Mouse (Mus musculus) forebrain, embryonic 11.5 days (tissue): ENCODE measurements around the gene Dnajc3. TPM values are rescaled to one million over a fixed set of nuclear protein-coding genes. Genes with fewer than 3 reads are reported as not detected.

Source experiments
- ATAC-seq: fragments of 200-750 bp; cut with Nextera tagmentation; replicated peaks from 2 replicates; pipeline ENCODE4 v1.8.0; 2017; ENCODE audit warnings: moderate TSS enrichment; ENCODE audit not compliant: low FRiP score
- DNase-seq: peaks from one replicate; pipeline ENCODE4 v3.0.0-alpha.2; 2017; ENCODE audit warnings: low spot score
- H3K27ac ChIP-seq: fragments of 300-500 bp; sonication (generic); 2 replicates; pipeline ENCODE4 v1.5.1; 2014; ENCODE audit warnings: low read depth, low read length
- H3K27me3 ChIP-seq: fragments of 300-500 bp; sonication (generic); 2 replicates; pipeline ENCODE4 v1.6.1; 2014; ENCODE audit warnings: mild to moderate bottlenecking, low read length, mixed read lengths; ENCODE audit not compliant: control insufficient read depth, insufficient read depth
- H3K36me3 ChIP-seq: fragments of 300-500 bp; sonication (generic); 2 replicates; pipeline ENCODE4 v1.6.1; 2014; ENCODE audit warnings: mild to moderate bottlenecking, low read length, moderate library complexity, mixed read lengths; ENCODE audit not compliant: control insufficient read depth, insufficient read depth
- H3K4me1 ChIP-seq: fragments of 300-500 bp; sonication (generic); replicated peaks from 2 replicates; pipeline ENCODE4 v1.6.1; 2014; ENCODE audit warnings: low read length, mixed read lengths; ENCODE audit not compliant: control insufficient read depth, insufficient read depth
- H3K4me2 ChIP-seq: fragments of 300-500 bp; sonication (generic); 2 replicates; pipeline ENCODE4 v1.6.1; 2014; ENCODE audit warnings: low read depth, mild to moderate bottlenecking, low read length, moderate library complexity, mixed read lengths; ENCODE audit not compliant: severe bottlenecking
- H3K4me3 ChIP-seq: fragments of 300-500 bp; sonication (generic); 2 replicates; pipeline ENCODE4 v1.5.1; 2014; ENCODE audit warnings: low read depth, low read length
- H3K9ac ChIP-seq: fragments of 300-500 bp; sonication (generic); 2 replicates; pipeline ENCODE4 v1.6.1; 2014; ENCODE audit warnings: low read length
- H3K9me3 ChIP-seq: fragments of 300-500 bp; sonication (generic); 2 replicates; pipeline ENCODE4 v1.6.1; 2016; ENCODE audit warnings: low read length, mixed read lengths; ENCODE audit not compliant: control insufficient read depth
- WGBS: fragments of 180-500 bp; shearing (Covaris S2); extraction: QIAGEN DNeasy Blood & Tissue Kit; methylation state at CpG from one replicate; pipeline ENCODE4 v1.1.7; 2014; 5-methylcytosine and 5-hydroxymethylcytosine counted together
- polyA plus RNA-seq: library from polyadenylated mRNA; unstranded; fragments of >200 nt; fragmentation: Nextera tagmentation; extraction: Ambion mirVana; gene quantifications from 2 replicates; pipeline ENCODE4 v1.2.1, GENCODE M21; 2014

Dnajc3 gene
- polyA plus RNA-seq, 1 experiment from 2014 or later: 27.8 TPM

GRCm38 (mm10) chr14:119013549-119013948 lies 75.8 kb downstream of the Dnajc3 start:
- Histone ChIP-seq H3K27me3 (no peaks in the 10 kb centered on the region), H3K4me2 (no peak overlapping the region), H3K4me3 (no peak overlapping the region), H3K36me3 (peaks cover 4% of the 10 kb centered on the region; the same call in 1 of the 2 replicates), H3K9me3 (no peaks in the 10 kb centered on the region), H3K9ac (no peak overlapping the region), H3K27ac (no peak overlapping the region), H3K4me1 (no peaks in the 10 kb centered on the region)
- ATAC-seq (no peak), DNase-seq (no peak)
- 79% methylated on average over 12 of the region's 12 CpGs for WGBS

- no peaks in the 10 kb centered on the region for H3K27me3 ChIP-seq
- H3K27ac ChIP-seq: no peak overlapping the region
- 65% methylated on average over 5 of the region's 5 CpGs for WGBS
- DNase-seq (no peak), ATAC-seq (no peak)
- no peaks in the 10 kb centered on the region for H3K9me3 ChIP-seq
- no peaks in the 10 kb centered on the region for H3K4me1 ChIP-seq
- H3K9ac ChIP-seq: no peak overlapping the region
- H3K4me3 ChIP-seq: no peak overlapping the region
- H3K4me2 ChIP-seq: no peak overlapping the region
- no peaks in the 10 kb centered on the region for H3K36me3 ChIP-seq
Measured at GRCm38 (mm10) chr14:119025889-119026288, 88.1 kb downstream of the Dnajc3 start.

GRCm38 (mm10) chr14:119027130-119027529 lies 89.4 kb downstream of the Dnajc3 start:
- no peak overlapping the region for H3K9ac ChIP-seq
- 55% methylated on average over 4 of the region's 4 CpGs for WGBS
- no peaks in the 10 kb centered on the region for H3K4me1 ChIP-seq
- ATAC-seq (peak; percentile 71; the same call in 1 of the 2 replicates), DNase-seq (no peak)
- no peaks in the 10 kb centered on the region for H3K36me3 ChIP-seq
- H3K4me3 ChIP-seq: no peak overlapping the region
- H3K27me3 ChIP-seq: no peaks in the 10 kb centered on the region
- H3K4me2 ChIP-seq: no peak overlapping the region
- no peaks in the 10 kb centered on the region for H3K9me3 ChIP-seq
- no peak overlapping the region for H3K27ac ChIP-seq

- no peak overlapping the region for H3K4me2 ChIP-seq
- H3K9me3 ChIP-seq: no peaks in the 10 kb centered on the region
- 89% methylated on average over 2 of the region's 2 CpGs for WGBS
- DNase-seq: no peak
- no peak overlapping the region for H3K9ac ChIP-seq
- H3K36me3 ChIP-seq: no peaks in the 10 kb centered on the region; the same call in 1 of the 2 replicates
- no peak overlapping the region for H3K27ac ChIP-seq
- no peak overlapping the region for H3K4me3 ChIP-seq
- H3K27me3 ChIP-seq: no peaks in the 10 kb centered on the region
- ATAC-seq: no peak
- H3K4me1 ChIP-seq: no peaks in the 10 kb centered on the region
Measured at GRCm38 (mm10) chr14:119027675-119028253, 90.0 kb downstream of the Dnajc3 start.

Other genes with a start within 250 kb of the Dnajc3 start
- 3.3 and 4.0 TPM in 2 replicates for gene Abcc4, start 231.8 kb upstream of the Dnajc3 start, polyA plus RNA-seq
- 0.53 and 0.84 TPM in 2 replicates for gene Cldn10, start 150.1 kb upstream of the Dnajc3 start, polyA plus RNA-seq
- 27.5 and 28.5 TPM in 2 replicates for gene Dzip1, start 12.5 kb upstream of the Dnajc3 start, polyA plus RNA-seq
- 16.5 and 23.9 TPM in 2 replicates for gene Uggt2, start 161.5 kb downstream of the Dnajc3 start, polyA plus RNA-seq
- not detected in 2 replicates for gene Hs6st3, start 200.4 kb downstream of the Dnajc3 start, polyA plus RNA-seq